Mouse (Mus musculus): ENCODE data around the gene Vsig10. TPM values are rescaled to one million over a fixed set of nuclear protein-coding genes. Genes with fewer than 3 reads are reported as not detected.
A peak's percentile ranks its signal among the peaks of the same experiment; 100 is the strongest.

Vsig10 gene
- polyA plus RNA-seq, 1 experiment from 2014 or later, result 1.5 TPM

DNA sequence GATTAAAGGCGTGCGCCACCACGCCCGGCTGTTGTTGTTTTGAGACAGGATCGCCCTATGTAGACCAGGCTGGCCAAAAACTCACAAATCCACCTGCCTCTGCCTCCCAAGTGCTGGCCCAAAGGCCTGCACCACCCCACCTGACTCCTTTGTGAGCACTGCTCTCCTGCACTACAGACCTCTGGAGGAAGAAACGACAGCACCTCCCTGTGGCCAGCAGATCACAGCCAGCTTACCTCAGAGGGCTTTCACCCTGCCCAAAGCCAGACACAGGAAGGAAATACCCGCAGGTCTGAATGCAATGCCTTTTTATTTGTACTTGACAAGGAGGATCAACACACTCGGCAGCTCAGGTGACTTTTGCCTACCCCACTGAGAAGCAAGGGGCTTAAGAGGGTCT lies 36.5 kb upstream of the Vsig10 start:
- no peak overlapping the region for H3K27ac ChIP-seq (ENCODE audit: low read length)
- no peaks in the 10 kb centered on the region for H3K27me3 ChIP-seq (ENCODE audit: control insufficient read depth, insufficient read depth, low read depth, low read length)
- H3K4me1 ChIP-seq (ENCODE audit: control insufficient read depth, low read depth, low read length), result peaks cover 13% of the 10 kb centered on the region
- no peak overlapping the region for H3K4me3 ChIP-seq (ENCODE audit: low read depth, low read length)
- ATAC-seq (ENCODE audit: low read depth), result no peak
- H3K36me3 ChIP-seq (ENCODE audit: control insufficient read depth, insufficient read depth), result peaks cover 2% of the 10 kb centered on the region; the same call in 1 of the 2 replicates
- no peak overlapping the region for H3K9ac ChIP-seq (ENCODE audit: low read depth, low read length)
- WGBS (ENCODE audit: insufficient replicate concordance), result 71% methylated on average over 8 of the region's 8 CpGs
- H3K9me3 ChIP-seq (replicated peaks; ENCODE audit: control insufficient read depth, low read length), result no peaks in the 10 kb centered on the region
- H3K4me2 ChIP-seq (ENCODE audit: low read depth, low read length), result no peak overlapping the region

DNA sequence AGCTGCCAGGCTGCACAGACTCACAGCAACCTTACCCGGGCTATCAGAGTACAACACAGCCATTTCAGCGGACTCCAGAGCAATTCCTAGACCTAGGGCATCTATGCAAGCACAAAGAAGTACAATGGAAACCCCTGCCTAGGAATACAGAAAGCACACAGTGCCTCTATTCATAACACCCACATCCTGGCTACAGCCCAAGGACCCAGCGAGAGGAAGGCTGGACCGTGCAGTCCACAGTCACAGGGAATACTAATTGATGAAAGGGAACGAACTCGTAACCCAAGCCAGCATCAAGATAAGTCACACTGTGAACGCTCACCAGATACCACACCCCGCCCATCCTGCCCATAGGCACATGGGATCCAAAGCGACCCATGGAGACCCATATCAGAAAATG lies 34.9 kb upstream of the Vsig10 start:
- peaks cover 22% of the 10 kb centered on the region for H3K4me1 ChIP-seq (ENCODE audit: control insufficient read depth, low read depth, low read length)
- peaks cover 2% of the 10 kb centered on the region; the same call in 1 of the 2 replicates for H3K36me3 ChIP-seq (ENCODE audit: control insufficient read depth, insufficient read depth)
- no peak overlapping the region for H3K9ac ChIP-seq (ENCODE audit: low read depth, low read length)
- no peaks in the 10 kb centered on the region for H3K27me3 ChIP-seq (ENCODE audit: control insufficient read depth, insufficient read depth, low read depth, low read length)
- no peak overlapping the region for H3K4me3 ChIP-seq (ENCODE audit: low read depth, low read length)
- no peak for ATAC-seq (ENCODE audit: low read depth)
- WGBS (ENCODE audit: insufficient replicate concordance), result 62% methylated on average over 9 of the region's 9 CpGs
- H3K27ac ChIP-seq (ENCODE audit: low read length), result no peak overlapping the region
- no peaks in the 10 kb centered on the region for H3K9me3 ChIP-seq (replicated peaks; ENCODE audit: control insufficient read depth, low read length)
- H3K4me2 ChIP-seq (ENCODE audit: low read depth, low read length), result no peak overlapping the region

DNA sequence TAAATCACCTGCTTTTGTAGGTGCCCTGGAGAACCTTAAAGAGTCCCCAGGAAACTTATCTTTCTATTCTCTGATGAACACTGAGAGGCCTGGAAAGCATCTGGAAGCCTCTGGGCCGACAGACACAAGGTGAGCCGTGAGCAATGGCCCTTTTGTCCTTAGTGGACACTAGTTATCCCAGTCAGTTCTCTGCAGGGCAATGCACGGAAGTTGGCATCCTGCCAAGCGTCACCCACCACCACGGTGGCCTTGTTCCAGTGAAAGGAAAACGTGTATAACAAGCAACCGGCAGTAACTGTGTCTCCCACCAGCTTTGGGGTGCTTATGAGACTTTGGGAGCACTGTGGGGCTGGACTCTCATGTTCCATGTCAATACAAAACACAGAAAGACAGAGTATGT lies 34.2 kb upstream of the Vsig10 start:
- no peak for ATAC-seq (ENCODE audit: low read depth)
- peaks cover 2% of the 10 kb centered on the region; the same call in 1 of the 2 replicates for H3K36me3 ChIP-seq (ENCODE audit: control insufficient read depth, insufficient read depth)
- no peaks in the 10 kb centered on the region for H3K9me3 ChIP-seq (replicated peaks; ENCODE audit: control insufficient read depth, low read length)
- no peak overlapping the region for H3K27ac ChIP-seq (ENCODE audit: low read length)
- no peak overlapping the region for H3K4me3 ChIP-seq (ENCODE audit: low read depth, low read length)
- H3K9ac ChIP-seq (ENCODE audit: low read depth, low read length), result no peak overlapping the region
- 72% methylated on average over 7 of the region's 7 CpGs for WGBS (ENCODE audit: insufficient replicate concordance)
- no peak overlapping the region for H3K4me2 ChIP-seq (ENCODE audit: low read depth, low read length)
- H3K4me1 ChIP-seq (ENCODE audit: control insufficient read depth, low read depth, low read length), result peaks cover 22% of the 10 kb centered on the region
- no peaks in the 10 kb centered on the region for H3K27me3 ChIP-seq (ENCODE audit: control insufficient read depth, insufficient read depth, low read depth, low read length)

DNA sequence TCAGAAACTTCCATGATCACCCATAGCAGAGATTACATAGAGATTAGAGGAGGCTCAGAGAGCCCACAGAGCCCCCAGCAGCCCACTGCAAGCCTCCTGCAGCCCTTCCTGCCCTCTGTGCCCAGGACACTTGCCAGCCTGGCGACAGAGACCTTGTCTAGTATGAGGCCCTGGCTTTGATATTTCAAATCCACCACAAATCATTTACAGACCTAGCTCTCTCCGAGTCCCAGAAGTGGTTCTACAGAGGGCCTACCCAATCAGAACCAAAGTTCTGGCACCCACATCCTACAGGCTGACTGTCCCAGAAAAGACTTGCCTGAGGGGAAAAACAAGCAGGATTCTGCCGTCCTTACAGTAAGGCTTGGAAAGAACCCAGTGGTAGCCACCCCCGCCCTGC lies 33.6 kb upstream of the Vsig10 start:
- H3K36me3 ChIP-seq (ENCODE audit: control insufficient read depth, insufficient read depth), result peaks cover 2% of the 10 kb centered on the region; the same call in 1 of the 2 replicates
- H3K27ac ChIP-seq (ENCODE audit: low read length), result no peak overlapping the region
- no peaks in the 10 kb centered on the region for H3K9me3 ChIP-seq (replicated peaks; ENCODE audit: control insufficient read depth, low read length)
- H3K27me3 ChIP-seq (ENCODE audit: control insufficient read depth, insufficient read depth, low read depth, low read length), result no peaks in the 10 kb centered on the region
- H3K4me1 ChIP-seq (ENCODE audit: control insufficient read depth, low read depth, low read length), result peaks cover 22% of the 10 kb centered on the region
- WGBS (ENCODE audit: insufficient replicate concordance), result 73% methylated on average over 4 of the region's 4 CpGs
- H3K4me2 ChIP-seq (ENCODE audit: low read depth, low read length), result no peak overlapping the region
- no peak overlapping the region for H3K4me3 ChIP-seq (ENCODE audit: low read depth, low read length)
- no peak for ATAC-seq (ENCODE audit: low read depth)
- H3K9ac ChIP-seq (ENCODE audit: low read depth, low read length), result no peak overlapping the region

DNA sequence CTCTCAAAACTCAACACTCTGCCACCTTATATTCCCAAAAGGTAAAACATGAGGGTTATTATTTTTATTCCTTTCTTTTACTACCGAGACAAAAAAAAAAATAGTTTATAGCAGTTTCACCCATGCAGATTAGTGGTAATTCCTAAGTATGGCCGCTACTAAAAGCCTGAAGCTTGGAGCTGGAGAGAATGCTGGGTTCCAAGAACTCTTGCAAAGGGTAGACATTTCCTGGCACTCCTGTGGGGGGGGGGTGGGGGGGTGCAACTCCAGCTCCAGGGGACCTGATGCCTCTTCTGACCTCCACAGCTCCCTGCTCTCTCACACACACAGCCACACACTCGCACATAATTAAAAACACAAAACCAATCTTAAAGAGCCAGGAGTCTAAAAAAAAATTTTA lies 32.6 kb upstream of the Vsig10 start:
- Histone ChIP-seq H3K36me3 (ENCODE audit: control insufficient read depth, insufficient read depth) (peaks cover 2% of the 10 kb centered on the region; the same call in 1 of the 2 replicates), H3K9ac (ENCODE audit: low read depth, low read length) (peak overlapping the region; percentile 70; the same call in 1 of the 2 replicates), H3K27me3 (ENCODE audit: control insufficient read depth, insufficient read depth, low read depth, low read length) (no peaks in the 10 kb centered on the region), H3K9me3 (replicated peaks; ENCODE audit: control insufficient read depth, low read length) (no peaks in the 10 kb centered on the region), H3K4me1 (ENCODE audit: control insufficient read depth, low read depth, low read length) (peaks cover 22% of the 10 kb centered on the region), H3K27ac (ENCODE audit: low read length) (no peak overlapping the region), H3K4me2 (ENCODE audit: low read depth, low read length) (peak overlapping the region; percentile 92), H3K4me3 (ENCODE audit: low read depth, low read length) (peak overlapping the region; percentile 74)
- WGBS (ENCODE audit: insufficient replicate concordance), result 39% methylated on average over 3 of the region's 3 CpGs
- no peak for ATAC-seq (ENCODE audit: low read depth)

DNA sequence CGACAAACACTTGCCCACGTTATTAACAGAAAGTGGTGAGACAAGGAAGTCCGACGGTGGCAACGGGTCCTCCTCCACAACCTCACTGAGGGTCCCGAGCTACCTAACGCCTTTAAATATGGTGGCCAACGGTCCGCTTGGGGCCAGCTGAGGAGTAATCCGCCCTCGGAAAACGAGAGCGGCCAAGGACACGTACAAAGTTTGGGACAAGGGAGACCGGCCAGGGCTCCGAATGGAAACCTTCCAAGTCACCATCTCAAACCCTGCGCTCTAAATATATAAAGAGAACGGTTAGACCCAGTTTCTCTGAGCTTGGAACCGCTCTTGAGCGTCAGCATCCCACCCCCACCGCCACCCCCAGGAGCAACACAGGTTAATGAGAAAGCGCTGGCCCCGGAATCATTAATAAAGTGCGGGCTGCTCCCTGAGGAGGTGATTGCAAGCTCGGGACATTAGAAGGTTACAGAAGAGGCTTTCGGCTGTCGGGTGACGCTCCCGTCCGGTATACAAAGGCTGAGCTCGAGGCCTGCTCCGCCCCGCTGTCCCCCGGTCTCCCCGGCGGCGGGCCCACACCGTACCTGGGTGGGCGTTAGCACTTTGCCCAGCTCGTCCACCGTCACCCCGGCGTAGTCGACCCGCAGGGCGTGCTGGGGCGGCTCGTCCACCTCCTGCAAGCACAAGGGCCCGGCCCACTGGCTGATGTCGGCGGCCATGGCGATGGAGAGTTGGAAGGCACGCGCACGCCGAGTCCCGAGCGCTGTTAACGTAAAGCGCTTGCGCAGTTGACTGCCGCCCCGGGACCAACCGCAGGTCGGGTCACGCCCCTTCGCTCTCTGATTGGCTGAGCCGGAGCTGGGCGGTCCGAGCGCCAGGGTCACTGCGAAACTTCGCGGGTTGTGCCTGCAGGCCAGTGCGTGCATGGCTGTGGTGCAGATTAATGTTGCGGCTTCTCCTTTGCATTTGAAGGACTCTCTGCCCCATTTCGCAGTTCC lies 31.8 kb upstream of the Vsig10 start, which contains the start of gene Pebp1:
Gene Pebp1, minus strand, starts transcription at position 795 of the 992 bp plus-strand sequence.
- H3K27ac ChIP-seq (ENCODE audit: low read length), result peak within 1 kb of the TSS; percentile 59
- under 1% methylated on average over 66 of the region's 77 CpGs for WGBS (ENCODE audit: insufficient replicate concordance)
- 0 out of 2 replicates have a peak, but pooled peaks cover 2% of the 10 kb centered on the region for H3K36me3 ChIP-seq (ENCODE audit: control insufficient read depth, insufficient read depth)
- no peaks in the 10 kb centered on the region for H3K9me3 ChIP-seq (replicated peaks; ENCODE audit: control insufficient read depth, low read length)
- H3K9ac ChIP-seq (ENCODE audit: low read depth, low read length), result peak within 1 kb of the TSS; percentile 70
- H3K4me1 ChIP-seq (ENCODE audit: control insufficient read depth, low read depth, low read length), result peaks cover 22% of the 10 kb centered on the region
- H3K27me3 ChIP-seq (ENCODE audit: control insufficient read depth, insufficient read depth, low read depth, low read length), result no peaks in the 10 kb centered on the region
- peak within 1 kb of the TSS; percentile 92 for H3K4me2 ChIP-seq (ENCODE audit: low read depth, low read length)
- H3K4me3 ChIP-seq (ENCODE audit: low read depth, low read length), result peak within 1 kb of the TSS; percentile 74
- ATAC-seq (ENCODE audit: low read depth), result peak; percentile 99

DNA sequence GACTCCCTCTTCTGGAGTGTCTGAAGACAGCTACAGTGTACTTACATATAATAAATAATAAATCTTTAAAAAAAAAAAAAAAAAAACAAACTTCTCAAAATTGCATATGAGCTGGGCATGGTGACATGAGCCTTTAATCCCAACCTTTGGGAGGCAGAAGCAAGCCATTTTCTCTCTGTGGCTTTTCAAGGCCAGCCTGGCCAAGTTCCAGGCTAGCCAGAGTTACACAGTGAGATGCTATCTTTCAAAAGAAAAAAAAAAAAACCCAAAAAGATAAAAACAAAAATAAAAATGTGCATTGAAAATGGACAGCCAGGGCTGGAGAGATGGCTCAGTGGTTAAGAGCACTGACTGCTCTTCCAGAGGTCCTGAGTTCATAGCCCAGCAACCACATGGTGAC lies 29.2 kb upstream of the Vsig10 start:
- no peaks in the 10 kb centered on the region for H3K36me3 ChIP-seq (ENCODE audit: control insufficient read depth, insufficient read depth)
- no peak overlapping the region for H3K4me3 ChIP-seq (ENCODE audit: low read depth, low read length)

DNA sequence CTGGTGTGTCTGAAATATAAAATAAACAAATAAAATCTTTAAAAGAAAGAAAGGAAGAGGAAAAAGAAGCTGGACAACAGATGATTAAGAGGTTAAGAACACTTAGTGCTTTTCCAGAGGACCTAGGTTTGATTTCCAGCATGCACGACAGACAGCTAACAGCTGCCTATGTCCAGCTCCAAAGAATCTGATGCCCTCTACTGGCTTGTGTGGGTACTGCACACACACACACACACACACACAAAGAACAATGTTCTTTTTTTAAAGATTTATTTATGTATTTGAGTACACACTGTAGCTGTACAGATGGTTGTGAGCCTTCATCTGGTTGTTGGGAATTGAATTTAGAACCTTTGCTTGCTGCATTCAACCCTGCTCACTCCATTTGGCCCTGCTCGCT lies 28.8 kb upstream of the Vsig10 start:
- ATAC-seq (ENCODE audit: low read depth), result no peak
- no peak overlapping the region for H3K27ac ChIP-seq (ENCODE audit: low read length)

More for the DNA sequence above, 29.2 kb upstream of the Vsig10 start:
- no peaks in the 10 kb centered on the region for H3K27me3 ChIP-seq (ENCODE audit: control insufficient read depth, insufficient read depth, low read depth, low read length)
- no peaks in the 10 kb centered on the region for H3K9me3 ChIP-seq (replicated peaks; ENCODE audit: control insufficient read depth, low read length)
- no peak overlapping the region for H3K27ac ChIP-seq (ENCODE audit: low read length)
- H3K4me2 ChIP-seq (ENCODE audit: low read depth, low read length), result no peak overlapping the region
- ATAC-seq (ENCODE audit: low read depth), result no peak
- peaks cover 22% of the 10 kb centered on the region for H3K4me1 ChIP-seq (ENCODE audit: control insufficient read depth, low read depth, low read length)
- H3K9ac ChIP-seq (ENCODE audit: low read depth, low read length), result no peak overlapping the region

DNA sequence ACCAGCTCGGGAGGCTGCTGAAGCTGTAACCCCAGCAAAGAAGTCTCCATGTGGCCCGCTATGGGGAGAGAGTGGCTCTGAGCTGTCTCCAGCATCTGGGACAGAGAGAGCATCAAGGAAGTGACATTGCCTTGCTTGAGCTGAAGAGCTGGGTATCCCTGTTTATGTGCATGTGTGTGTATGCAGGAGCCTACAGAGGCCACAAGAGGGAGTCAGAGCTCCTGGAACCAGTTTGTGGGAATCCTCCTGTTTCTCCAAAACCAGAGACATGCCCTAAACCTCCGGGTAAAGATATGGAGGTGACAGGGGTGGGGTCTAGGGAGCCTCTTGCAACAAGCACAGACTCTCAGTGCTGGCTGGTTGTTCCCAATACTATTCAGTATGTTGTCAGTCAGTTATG lies 27.6 kb upstream of the Vsig10 start:
- no peaks in the 10 kb centered on the region for H3K36me3 ChIP-seq (ENCODE audit: control insufficient read depth, insufficient read depth)
- H3K9ac ChIP-seq (ENCODE audit: low read depth, low read length), result no peak overlapping the region
- ATAC-seq (ENCODE audit: low read depth), result no peak
- H3K27me3 ChIP-seq (ENCODE audit: control insufficient read depth, insufficient read depth, low read depth, low read length), result no peaks in the 10 kb centered on the region
- H3K4me1 ChIP-seq (ENCODE audit: control insufficient read depth, low read depth, low read length), result peaks cover 15% of the 10 kb centered on the region
- H3K4me3 ChIP-seq (ENCODE audit: low read depth, low read length), result no peak overlapping the region
- H3K9me3 ChIP-seq (replicated peaks; ENCODE audit: control insufficient read depth, low read length), result no peaks in the 10 kb centered on the region
- WGBS (ENCODE audit: insufficient replicate concordance), result 77% methylated on average over 3 of the region's 3 CpGs
- H3K4me2 ChIP-seq (ENCODE audit: low read depth, low read length), result no peak overlapping the region
- no peak overlapping the region for H3K27ac ChIP-seq (ENCODE audit: low read length)

More for the DNA sequence above, 28.8 kb upstream of the Vsig10 start:
- H3K9ac ChIP-seq (ENCODE audit: low read depth, low read length), result no peak overlapping the region
- no peaks in the 10 kb centered on the region for H3K9me3 ChIP-seq (replicated peaks; ENCODE audit: control insufficient read depth, low read length)
- H3K36me3 ChIP-seq (ENCODE audit: control insufficient read depth, insufficient read depth), result no peaks in the 10 kb centered on the region
- no peak overlapping the region for H3K4me2 ChIP-seq (ENCODE audit: low read depth, low read length)
- WGBS (ENCODE audit: insufficient replicate concordance), result 71% methylated on average over 2 of the region's 2 CpGs
- no peak overlapping the region for H3K4me3 ChIP-seq (ENCODE audit: low read depth, low read length)
- H3K4me1 ChIP-seq (ENCODE audit: control insufficient read depth, low read depth, low read length), result peaks cover 22% of the 10 kb centered on the region
- no peaks in the 10 kb centered on the region for H3K27me3 ChIP-seq (ENCODE audit: control insufficient read depth, insufficient read depth, low read depth, low read length)

All from liver, embryonic 16.5 days (tissue).